Mouse (Mus musculus) heart, adult 2 months (tissue): ENCODE results near the gene Cyp26b1.

Experiments
- CTCF ChIP-seq: fragments of 200-600 bp; IDR thresholded peaks from 2 replicates; pipeline ENCODE4 v1.8.1; 2022; ENCODE audit warnings: antibody characterized with exemption, mild to moderate bottlenecking, moderate library complexity
- POLR2A ChIP-seq: fragments of 200-500 bp; IDR thresholded peaks from 2 replicates; pipeline ENCODE4 v1.6.1; 2011; ENCODE audit warnings: mild to moderate bottlenecking, low read depth, low read length, control low read depth; ENCODE audit not compliant: insufficient read depth

GRCm38 (mm10) chr6:84573905-84574660 lies 19.6 kb downstream of the Cyp26b1 start:
- peak; percentile 38 for TF ChIP-seq CTCF
- TF ChIP-seq POLR2A, result no peak
